Comparison of ENCODE assay signal across 8 mouse cellular contexts in genomic region chr11:44581277-44581683, GRCm38 (mm10). TPM values are rescaled to one million over a fixed set of nuclear protein-coding genes. Genes with fewer than 3 reads are reported as not detected.
A peak's percentile ranks its signal among the peaks of the same experiment; 100 is the strongest.
DNase-seq lines count a peak whose midpoint lies in the region; ATAC-seq and TF ChIP-seq lines count a peak whose summit lies in the region.

No protein-coding gene starts in this region.

- H3K4me1 ChIP-seq in limb, embryonic 11.5 days (ENCODE audit: control insufficient read depth, insufficient read depth, low read length), result no peaks in the 10 kb centered on the region
- no peaks in the 10 kb centered on the region for H3K4me1 ChIP-seq in limb, embryonic 10.5 days
- H3K4me1 ChIP-seq in lung, embryonic 14.5 days (ENCODE audit: insufficient read depth), result no peaks in the 10 kb centered on the region

- no peaks in the 10 kb centered on the region for H3K9me3 ChIP-seq in limb, embryonic 11.5 days (ENCODE audit: control insufficient read depth, low read length)
- H3K9me3 ChIP-seq in limb, embryonic 10.5 days (replicated peaks), result no peaks in the 10 kb centered on the region
- no peaks in the 10 kb centered on the region for H3K9me3 ChIP-seq in lung, embryonic 14.5 days (ENCODE audit: low read depth, low read length)

- 36% methylated on average over 11 of the region's 11 CpGs for WGBS in limb, embryonic 11.5 days
- WGBS in limb, embryonic 10.5 days, result 37% methylated on average over 11 of the region's 11 CpGs
- 29% methylated on average over 11 of the region's 11 CpGs for WGBS in lung, embryonic 14.5 days

- no peak overlapping the region for H3K4me2 ChIP-seq in limb, embryonic 11.5 days (ENCODE audit: low read depth, severe bottlenecking)
- H3K4me2 ChIP-seq in lung, embryonic 14.5 days, result no peak overlapping the region; the same call in 1 of the 2 replicates

- no peak for ATAC-seq in limb, embryonic 11.5 days (ENCODE audit: insufficient number of reproducible peaks, low FRiP score, low TSS enrichment, low read depth)
- peak; percentile 35; the same call in 1 of the 2 replicates for ATAC-seq in lung, embryonic 14.5 days (ENCODE audit: insufficient read depth)

- no peak overlapping the region for H3K9ac ChIP-seq in limb, embryonic 11.5 days (ENCODE audit: low read length)
- no peak overlapping the region for H3K9ac ChIP-seq in lung, embryonic 14.5 days

- TF ChIP-seq CTCF in lung, embryonic 14.5 days (IDR thresholded peaks at IDR 0.05; ENCODE audit: low read depth), result peak; percentile 52

- no peaks in the 10 kb centered on the region for H3K27me3 ChIP-seq in limb, embryonic 11.5 days (ENCODE audit: control insufficient read depth, insufficient read depth, low read length)
- no peaks in the 10 kb centered on the region for H3K27me3 ChIP-seq in limb, embryonic 10.5 days (ENCODE audit: low read depth, poor library complexity, severe bottlenecking)
- H3K27me3 ChIP-seq in lung, embryonic 14.5 days (ENCODE audit: insufficient read depth, low read length), result no peaks in the 10 kb centered on the region

- no peak overlapping the region for H3K4me3 ChIP-seq in limb, embryonic 11.5 days (ENCODE audit: low read depth, low read length)
- H3K4me3 ChIP-seq in limb, embryonic 10.5 days, result no peak overlapping the region
- no peak overlapping the region for H3K4me3 ChIP-seq in lung, embryonic 14.5 days (ENCODE audit: low read depth, low read length)

- H3K27ac ChIP-seq in limb, embryonic 11.5 days (replicated peaks; ENCODE audit: low read depth, low read length), result no peak overlapping the region
- H3K27ac ChIP-seq in limb, embryonic 10.5 days, result no peak overlapping the region
- H3K27ac ChIP-seq in lung, embryonic 14.5 days (ENCODE audit: low read depth), result no peak overlapping the region

- no peaks in the 10 kb centered on the region for H3K36me3 ChIP-seq in limb, embryonic 11.5 days (ENCODE audit: control insufficient read depth, insufficient read depth, low read length)
- no peaks in the 10 kb centered on the region for H3K36me3 ChIP-seq in limb, embryonic 10.5 days
- no peaks in the 10 kb centered on the region for H3K36me3 ChIP-seq in lung, embryonic 14.5 days (ENCODE audit: insufficient read depth)

- peak; percentile 52 for DNase-seq in limb, embryonic 11.5 days (ENCODE audit: low spot score)
- no peak for DNase-seq in limb, embryonic 10.5 days (ENCODE audit: low spot score)
- peak; percentile 67 for DNase-seq in adrenal gland, adult 2 months
- peak; percentile 66 for DNase-seq in embryo, embryonic 11 days
- DNase-seq in heart, postnatal 4 days, result peak; percentile 41
- peak; percentile 72 for DNase-seq in lung, embryonic 14.5 days
- DNase-seq in testis, postnatal 14 days (ENCODE audit: low spot score), result peak; percentile 17
- DNase-seq in right cerebral cortex, adult 18-20 months, result no peak

RNA-seq across cellular contexts. Expression of gene Ebf1, which starts 35.8 kb away (rescaled TPM):
- 56.0 and 61.7 TPM in 2 replicates for polyA plus RNA-seq in limb, embryonic 11.5 days (2014; fragmentation: Nextera tagmentation; extraction: Ambion mirVana)
- polyA plus RNA-seq in limb, embryonic 10.5 days (2016; fragmentation: Nextera tagmentation; extraction: Ambion mirVana), result 7.4 and 23.8 TPM in 2 replicates
- total RNA-seq in adrenal gland, adult 2 months (2021), result 10 to 100 TPM; 25.3 to 37.0 TPM
- polyA plus RNA-seq in adrenal gland, adult 2 months (2012; rRNA removed), result 13.8 and 16.9 TPM in 2 replicates
- total RNA-seq in heart, postnatal 4 days (2021), result 10 to 100 TPM; 27.2 to 31.0 TPM
- polyA plus RNA-seq in lung, embryonic 14.5 days (2014; fragmentation: Nextera tagmentation; extraction: Ambion mirVana), result 10.4 and 11.6 TPM in 2 replicates

Comparison
In these comparisons a context has a peak if more than half of its experiments do, and no peak if none do; other contexts are left out.
1. DNase-seq: peak in limb, embryonic 11.5 days (single experiment), adrenal gland, adult 2 months (single experiment), embryo, embryonic 11 days (single experiment), heart, postnatal 4 days (single experiment), lung, embryonic 14.5 days (single experiment) and testis, postnatal 14 days (single experiment); none in limb, embryonic 10.5 days (single experiment) and right cerebral cortex, adult 18-20 months (single experiment).